8 mouse cellular contexts compared by ENCODE assay signal in the genomic region with DNA sequence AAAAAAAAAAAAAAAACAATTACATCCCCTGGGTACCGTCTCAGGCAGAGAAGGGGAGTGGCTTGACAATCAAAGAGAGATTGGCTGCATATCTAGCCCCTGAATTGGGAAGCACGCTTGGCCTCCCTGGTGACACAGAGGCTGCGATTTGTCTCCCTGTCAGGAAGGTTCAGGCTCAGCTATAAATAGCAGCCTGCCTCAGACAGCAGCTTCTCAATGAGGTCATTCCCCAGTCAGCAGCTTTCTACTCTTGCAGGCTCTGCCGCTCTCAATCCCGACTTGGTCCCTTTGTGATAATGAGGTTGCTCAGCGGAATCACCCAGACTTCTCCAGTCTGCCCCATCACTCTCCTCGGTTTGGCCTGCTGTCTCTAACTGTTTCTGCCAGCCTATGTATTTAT. TPM values are rescaled to one million over a fixed set of nuclear protein-coding genes. Genes with fewer than 3 reads are reported as not detected.
A peak's percentile ranks its signal among the peaks of the same experiment; 100 is the strongest.
DNase-seq lines count a peak whose midpoint lies in the region; ATAC-seq and TF ChIP-seq lines count a peak whose summit lies in the region.

No protein-coding gene starts in this region.

- DNase-seq in lung, embryonic 14.5 days = peak; percentile 69
- DNase-seq in lung, adult 2 months = no peak
- DNase-seq in heart, adult 11 months = peak; percentile 97
- no peak for DNase-seq in thymus, postnatal 4 days

- peak; percentile 60; the same call in 1 of the 2 replicates for ATAC-seq in lung, embryonic 14.5 days (ENCODE audit: insufficient read depth)
- ATAC-seq in cerebellum, adult (ENCODE audit: insufficient number of reproducible peaks, low FRiP score, low TSS enrichment) = peak; percentile 88
- peak; percentile 66; the same call in 1 of the 2 replicates for ATAC-seq in intestine, embryonic 16.5 days
- ATAC-seq in stomach, embryonic 14.5 days (ENCODE audit: insufficient number of reproducible peaks, insufficient read depth, low FRiP score, low read depth) = peak; percentile 51; the same call in 1 of the 2 replicates
- no peak for ATAC-seq in CD4-positive, CD25-positive, alpha-beta regulatory T cell, adult 4 months

- 3% methylated on average over 7 of the region's 7 CpGs for WGBS in lung, embryonic 14.5 days
- WGBS in lung, adult 2 months = 6% methylated on average over 7 of the region's 7 CpGs
- WGBS in intestine, embryonic 16.5 days = 9% methylated on average over 7 of the region's 7 CpGs
- WGBS in stomach, embryonic 14.5 days = 5% methylated on average over 7 of the region's 7 CpGs

- H3K27me3 ChIP-seq in lung, embryonic 14.5 days (ENCODE audit: insufficient read depth, low read length) = 0 out of 2 replicates have a peak, but pooled peaks cover 4% of the 10 kb centered on the region
- H3K27me3 ChIP-seq in intestine, embryonic 16.5 days (replicated peaks; ENCODE audit: control insufficient read depth, insufficient read depth, low read length) = no peaks in the 10 kb centered on the region
- H3K27me3 ChIP-seq in stomach, embryonic 14.5 days (ENCODE audit: control insufficient read depth, insufficient read depth, low read length) = no peaks in the 10 kb centered on the region

- H3K4me1 ChIP-seq in lung, embryonic 14.5 days (ENCODE audit: insufficient read depth) = peaks cover 12% of the 10 kb centered on the region; the same call in 1 of the 2 replicates
- H3K4me1 ChIP-seq in lung, adult 2 months (ENCODE audit: control insufficient read depth, insufficient read depth, low read length) = no peaks in the 10 kb centered on the region
- peaks cover 3% of the 10 kb centered on the region; the same call in 1 of the 2 replicates for H3K4me1 ChIP-seq in intestine, embryonic 16.5 days (ENCODE audit: control insufficient read depth, insufficient read depth, low read length)
- H3K4me1 ChIP-seq in stomach, embryonic 14.5 days (ENCODE audit: control insufficient read depth, insufficient read depth, low read length) = peaks cover 4% of the 10 kb centered on the region; the same call in 1 of the 2 replicates

- no peaks in the 10 kb centered on the region for H3K36me3 ChIP-seq in lung, embryonic 14.5 days (ENCODE audit: insufficient read depth)
- H3K36me3 ChIP-seq in intestine, embryonic 16.5 days (ENCODE audit: control insufficient read depth, insufficient read depth, low read length) = no peaks in the 10 kb centered on the region
- no peaks in the 10 kb centered on the region for H3K36me3 ChIP-seq in stomach, embryonic 14.5 days (ENCODE audit: control insufficient read depth, insufficient read depth, low read length)

- no peak overlapping the region for H3K4me2 ChIP-seq in lung, embryonic 14.5 days
- H3K4me2 ChIP-seq in intestine, embryonic 16.5 days (ENCODE audit: low read depth, low read length) = no peak overlapping the region
- H3K4me2 ChIP-seq in stomach, embryonic 14.5 days (replicated peaks; ENCODE audit: low read depth, low read length) = no peak overlapping the region

- H3K9me3 ChIP-seq in lung, embryonic 14.5 days (ENCODE audit: low read depth, low read length) = no peaks in the 10 kb centered on the region
- no peaks in the 10 kb centered on the region for H3K9me3 ChIP-seq in intestine, embryonic 16.5 days (ENCODE audit: control insufficient read depth, low read length)
- H3K9me3 ChIP-seq in stomach, embryonic 14.5 days (ENCODE audit: control insufficient read depth, low read depth, low read length) = no peaks in the 10 kb centered on the region

- no peak for TF ChIP-seq CTCF in lung, embryonic 14.5 days (IDR thresholded peaks at IDR 0.05; ENCODE audit: low read depth)
- no peak for TF ChIP-seq CTCF in lung, adult 2 months (IDR thresholded peaks at IDR 0.05; ENCODE audit: insufficient read depth, low read length)

- TF ChIP-seq POLR2A in lung, adult 2 months (IDR thresholded peaks at IDR 0.05; ENCODE audit: borderline replicate concordance, extremely low read depth, low read depth, low read length) = no peak

- H3K4me3 ChIP-seq in lung, embryonic 14.5 days (ENCODE audit: low read depth, low read length) = no peak overlapping the region
- no peak overlapping the region for H3K4me3 ChIP-seq in lung, adult 2 months (replicated peaks; ENCODE audit: extremely low read depth, low read depth, low read length)
- no peak overlapping the region for H3K4me3 ChIP-seq in intestine, embryonic 16.5 days (ENCODE audit: low read length)
- H3K4me3 ChIP-seq in stomach, embryonic 14.5 days (ENCODE audit: low read depth, low read length) = no peak overlapping the region

- H3K9ac ChIP-seq in lung, embryonic 14.5 days = no peak overlapping the region; the same call in 1 of the 2 replicates
- H3K9ac ChIP-seq in intestine, embryonic 16.5 days (ENCODE audit: low read depth, low read length) = no peak overlapping the region
- H3K9ac ChIP-seq in stomach, embryonic 14.5 days (replicated peaks; ENCODE audit: low read depth, low read length) = no peak overlapping the region

- peak overlapping the region; percentile 13; the same call in 1 of the 2 replicates for H3K27ac ChIP-seq in lung, embryonic 14.5 days (ENCODE audit: low read depth)
- H3K27ac ChIP-seq in intestine, embryonic 16.5 days (ENCODE audit: low read length) = no peak overlapping the region
- H3K27ac ChIP-seq in stomach, embryonic 14.5 days (ENCODE audit: low read length) = no peak overlapping the region

RNA-seq across cellular contexts. Expression of a gene that starts 12.7 kb away (rescaled TPM):
- polyA plus RNA-seq in lung, embryonic 14.5 days (2014; fragmentation: Nextera tagmentation; extraction: Ambion mirVana) = 0.70 and 1.0 TPM in 2 replicates
- polyA plus RNA-seq in lung, adult 2 months (2012; rRNA removed) = 0.44 and 0.51 TPM in 2 replicates
- 0.32 and 0.38 TPM in 2 replicates for polyA plus RNA-seq in intestine, embryonic 16.5 days (2015; fragmentation: Nextera tagmentation; extraction: Ambion mirVana)
- polyA plus RNA-seq in stomach, embryonic 14.5 days (2014; fragmentation: Nextera tagmentation; extraction: Ambion mirVana) = 0.95 and 1.1 TPM in 2 replicates
- not detected for polyA plus RNA-seq in CD4-positive, CD25-positive, alpha-beta regulatory T cell, adult 4 months (2017; shearing (Covaris generic))

RNA-seq across cellular contexts. Expression of a gene that starts 28.6 kb away (rescaled TPM):
- 16.8 and 20.5 TPM in 2 replicates for polyA plus RNA-seq in lung, embryonic 14.5 days (2014; fragmentation: Nextera tagmentation; extraction: Ambion mirVana)
- 4.0 and 4.9 TPM in 2 replicates for polyA plus RNA-seq in lung, adult 2 months (2012; rRNA removed)
- 2.8 and 2.9 TPM in 2 replicates for polyA plus RNA-seq in intestine, embryonic 16.5 days (2015; fragmentation: Nextera tagmentation; extraction: Ambion mirVana)
- 6.1 and 6.4 TPM in 2 replicates for polyA plus RNA-seq in stomach, embryonic 14.5 days (2014; fragmentation: Nextera tagmentation; extraction: Ambion mirVana)
- polyA plus RNA-seq in CD4-positive, CD25-positive, alpha-beta regulatory T cell, adult 4 months (2017; shearing (Covaris generic)) = under 1 TPM; 0.73 to 0.80 TPM

RNA-seq across cellular contexts. Expression of a gene that starts 58.3 kb away (rescaled TPM):
- 26.4 and 27.2 TPM in 2 replicates for polyA plus RNA-seq in lung, embryonic 14.5 days (2014; fragmentation: Nextera tagmentation; extraction: Ambion mirVana)
- polyA plus RNA-seq in lung, adult 2 months (2012; rRNA removed) = 15.6 and 15.9 TPM in 2 replicates
- 15.2 and 17.1 TPM in 2 replicates for polyA plus RNA-seq in intestine, embryonic 16.5 days (2015; fragmentation: Nextera tagmentation; extraction: Ambion mirVana)
- polyA plus RNA-seq in stomach, embryonic 14.5 days (2014; fragmentation: Nextera tagmentation; extraction: Ambion mirVana) = 25.0 and 27.9 TPM in 2 replicates
- 10 to 100 TPM; 13.1 to 18.7 TPM for polyA plus RNA-seq in CD4-positive, CD25-positive, alpha-beta regulatory T cell, adult 4 months (2017; shearing (Covaris generic))

RNA-seq across cellular contexts. Expression of a gene that starts 58.5 kb away (rescaled TPM):
- polyA plus RNA-seq in lung, embryonic 14.5 days (2014; fragmentation: Nextera tagmentation; extraction: Ambion mirVana) = 52.5 and 54.7 TPM in 2 replicates
- polyA plus RNA-seq in lung, adult 2 months (2012; rRNA removed) = 13.4 and 16.4 TPM in 2 replicates
- 34.7 and 35.0 TPM in 2 replicates for polyA plus RNA-seq in intestine, embryonic 16.5 days (2015; fragmentation: Nextera tagmentation; extraction: Ambion mirVana)
- polyA plus RNA-seq in stomach, embryonic 14.5 days (2014; fragmentation: Nextera tagmentation; extraction: Ambion mirVana) = 45.5 and 46.9 TPM in 2 replicates
- 10 to 100 TPM; 32.1 to 32.6 TPM for polyA plus RNA-seq in CD4-positive, CD25-positive, alpha-beta regulatory T cell, adult 4 months (2017; shearing (Covaris generic))

Comparison
In these comparisons a context has a peak if more than half of its experiments do, and no peak if none do; other contexts are left out.
1. DNase-seq: peak in lung, embryonic 14.5 days (single experiment) and heart, adult 11 months (single experiment); none in lung, adult 2 months (single experiment) and thymus, postnatal 4 days (single experiment).